Mouse (Mus musculus): ENCODE results near the gene Hist1h1e.

GRCm38 (mm10) chr13:23622861-23623450 is 598 bp upstream of the Hist1h1e start:
- TF ChIP-seq CTCF (IDR thresholded peaks at IDR 0.05; ENCODE audit: low read depth, low read length) (no peak), GATA1 (IDR thresholded peaks at IDR 0.05; ENCODE audit: borderline replicate concordance, low read length) (no peak), POLR2AphosphoS5 (IDR thresholded peaks at IDR 0.05; ENCODE audit: insufficient replicate concordance, low read depth, low read length) (no peak), TAL1 (conservative IDR thresholded peaks at IDR 0.05; ENCODE audit: low read depth, low read length) (no peak), GATA2 (IDR thresholded peaks at IDR 0.05; ENCODE audit: borderline replicate concordance, low read depth, low read length) (no peak)

Measured in G1E (cell line).